Mouse (Mus musculus) brain, embryonic 14.5 days (tissue): ENCODE measurements around the gene Atp9a.

Experiments
- CTCF ChIP-seq: fragments of 200-500 bp; IDR thresholded peaks from 2 replicates; pipeline ENCODE4 v1.5.1; 2012; ENCODE audit warnings: inconsistent platforms, mild to moderate bottlenecking, moderate library complexity, borderline replicate concordance; ENCODE audit not compliant: insufficient read depth, insufficient read length; ENCODE audit errors: extremely low read depth
- POLR2A ChIP-seq: fragments of 200-500 bp; IDR thresholded peaks from 2 replicates; pipeline ENCODE4 v1.6.1; 2012; ENCODE audit warnings: mild to moderate bottlenecking, inconsistent platforms, borderline replicate concordance; ENCODE audit not compliant: poor library complexity, insufficient read depth, insufficient read length, severe bottlenecking; ENCODE audit errors: extremely low read depth

- TF ChIP-seq CTCF = no peak
- TF ChIP-seq POLR2A = no peak
Observed at GRCm38 (mm10) chr2:168694379-168695026, 47.7 kb downstream of the Atp9a start.
